Mouse (Mus musculus) liver, postnatal 0 days (tissue): Measurements from ENCODE around the gene Camp.

Source experiments
- CTCF ChIP-seq: sonication (generic); IDR thresholded peaks from 2 replicates; pipeline ENCODE4 v1.5.1; 2016; ENCODE audit warnings: antibody characterized with exemption, low read depth
- EP300 ChIP-seq: IDR thresholded peaks from 2 replicates; pipeline ENCODE4 v1.6.1; 2016; ENCODE audit warnings: antibody characterized with exemption, low read depth, mild to moderate bottlenecking

- TF ChIP-seq CTCF, result peak; percentile 94
- no peak for TF ChIP-seq EP300
These were observed 13.1 kb upstream of the Camp start for GRCm38 (mm10) chr9:109862397-109863044.
